Mouse (Mus musculus) liver, embryonic 14.5 days (tissue): ENCODE measurements at regions not wholly inside any gene's neighbourhood (a gene's known extent, or its start where the extent isn't known, plus 50 kb on each side); places are given as distances from the start of the nearest gene placed in this dataset.

ENCODE experiments used
- CTCF ChIP-seq: IDR thresholded peaks from 2 replicates; pipeline ENCODE4 v1.5.1; 2016; ENCODE audit warnings: antibody characterized with exemption, low read depth, control low read depth
- EP300 ChIP-seq: IDR thresholded peaks from 2 replicates; pipeline ENCODE4 v1.6.1; 2016; ENCODE audit warnings: antibody characterized with exemption, low read depth

DNA sequence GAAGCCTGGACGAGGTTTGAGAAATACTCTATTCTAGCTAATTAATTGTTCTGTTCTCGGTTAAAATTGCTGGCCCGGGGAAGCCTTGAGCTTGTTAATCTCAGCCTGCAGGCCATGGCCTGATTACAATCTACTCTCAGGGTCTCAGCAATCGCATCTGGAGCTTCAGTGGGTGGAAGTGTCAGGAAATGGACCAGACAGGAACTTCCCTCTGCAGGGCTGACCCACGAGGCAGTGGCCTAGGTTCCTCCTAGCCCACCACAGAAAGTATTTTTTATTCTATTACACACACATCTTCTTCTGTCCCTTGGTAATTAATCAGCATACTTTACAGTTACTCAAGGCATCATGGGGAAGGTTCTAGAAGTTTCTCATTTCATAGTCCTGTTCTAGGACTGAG is 61.3 kb upstream of the Slc45a1 start:
- TF ChIP-seq CTCF, result no peak
- no peak for TF ChIP-seq EP300
